Mouse (Mus musculus) brain, embryonic 14.5 days (tissue): Measurements from ENCODE around the gene Slc9b2.

ENCODE experiments used
- CTCF ChIP-seq: fragments of 200-500 bp; IDR thresholded peaks from 2 replicates; pipeline ENCODE4 v1.5.1; 2012; ENCODE audit warnings: inconsistent platforms, mild to moderate bottlenecking, moderate library complexity, borderline replicate concordance; ENCODE audit not compliant: insufficient read depth, insufficient read length; ENCODE audit errors: extremely low read depth
- POLR2A ChIP-seq: fragments of 200-500 bp; IDR thresholded peaks from 2 replicates; pipeline ENCODE4 v1.6.1; 2012; ENCODE audit warnings: mild to moderate bottlenecking, inconsistent platforms, borderline replicate concordance; ENCODE audit not compliant: poor library complexity, insufficient read depth, insufficient read length, severe bottlenecking; ENCODE audit errors: extremely low read depth

- TF ChIP-seq CTCF (no peak), POLR2A (no peak)
Measured at GRCm38 (mm10) chr3:135377445-135377844, 69.9 kb downstream of the Slc9b2 start.
